Mouse (Mus musculus) layer of hippocampus, adult 8-10 months (tissue): ENCODE measurements around the gene Dcaf15. TPM values are rescaled to one million over a fixed set of nuclear protein-coding genes. Genes with fewer than 3 reads are reported as not detected.

ENCODE experiments used
- DNase-seq, 2 experiments: peaks; one replicate each; pipeline ENCODE4 v3.0.0; 2022; ENCODE audit warnings: low spot score in 2 of 2
- microRNA-seq, 2 experiments: library from miRNA; unstranded; fragments of <30 nt; microRNA quantifications; one replicate each; pipeline ENCODE4 v1.2.0; 2022
- total RNA-seq, 4 experiments: library from RNA; stranded (reverse); gene quantifications; 2 replicates each; pipeline ENCODE4 v1.2.4; 2022

Dcaf15 gene
- total RNA-seq, 4 experiments from 2014 or later = 18.9 to 21.6 (median 19.3) TPM

GRCm38 (mm10) chr8:84067047-84067573 lies 37.5 kb downstream of the Dcaf15 start:
- peak; percentile 89 to 95 for DNase-seq

GRCm38 (mm10) chr8:84066291-84066930 lies 38.2 kb downstream of the Dcaf15 start, which contains the start of gene Rfx1:
TSS of gene Rfx1 (plus strand) at chr8:84066834.
- DNase-seq = peak; percentile 100

- no peak for DNase-seq
Observed at GRCm38 (mm10) chr8:84065457-84066072, 39.0 kb downstream of the Dcaf15 start.

- no peak for DNase-seq
Observed at GRCm38 (mm10) chr8:84065037-84065436, 39.5 kb downstream of the Dcaf15 start, which contains the start of gene Gm10643. TSS of gene Gm10643 (minus strand) at chr8:84065137.

GRCm38 (mm10) chr8:84063861-84064610 lies 40.5 kb downstream of the Dcaf15 start:
- DNase-seq = no peak

GRCm38 (mm10) chr8:84060245-84060644 lies 44.3 kb downstream of the Dcaf15 start:
- DNase-seq = no peak

GRCm38 (mm10) chr8:84059226-84059625 lies 45.3 kb downstream of the Dcaf15 start:
- no peak for DNase-seq

GRCm38 (mm10) chr8:84057827-84058226 lies 46.7 kb downstream of the Dcaf15 start:
- no peak for DNase-seq

- DNase-seq = no peak
Observed at GRCm38 (mm10) chr8:84053229-84053628, 51.3 kb downstream of the Dcaf15 start.

GRCm38 (mm10) chr8:84052746-84053145 lies 51.8 kb downstream of the Dcaf15 start:
- no peak for DNase-seq

GRCm38 (mm10) chr8:84048171-84048570 lies 56.4 kb downstream of the Dcaf15 start:
- no peak for DNase-seq

Small RNAs within 50 kb of the gene (microRNA-seq; reads per million reads assigned to microRNA genes)
- 0 reads per million in 2 experiments for gene Mir709

Other genes with a start within 250 kb of the Dcaf15 start
- gene Adgrl1, start 204.7 kb downstream of the Dcaf15 start, total RNA-seq = 100 to 1,000 TPM; 287 to 307 (median 299) TPM
- gene Gm10644, start 149.6 kb downstream of the Dcaf15 start, total RNA-seq = 1 to 10 TPM in 1 of 4 experiments, under 1 TPM in 3; 0.22 to 1.1 (median 0.66) TPM
- 1 to 10 TPM in 1 of 4 experiments, under 1 TPM in 3; 0.63 to 1.1 (median 0.75) TPM for gene Asf1b, start 149.3 kb downstream of the Dcaf15 start, total RNA-seq
- 100 to 1,000 TPM; 246 to 260 (median 252) TPM for gene Prkaca, start 131.8 kb downstream of the Dcaf15 start, total RNA-seq
- gene Samd1, start 107.1 kb downstream of the Dcaf15 start, total RNA-seq = 10 to 100 TPM; 37.6 to 42.8 (median 40.0) TPM
- under 1 TPM in 1 of 4 experiments, not detected in 3; 0.39 TPM for gene 1700067K01Rik, start 103.3 kb downstream of the Dcaf15 start, total RNA-seq
- gene 2210011C24Rik, start 92.6 kb downstream of the Dcaf15 start, total RNA-seq = 1 to 10 TPM; 1.0 to 2.3 (median 1.5) TPM
- 1 to 10 TPM; 3.3 to 5.0 (median 4.2) TPM for gene Palm3, start 83.3 kb downstream of the Dcaf15 start, total RNA-seq
- gene Il27ra, start 62.2 kb downstream of the Dcaf15 start, total RNA-seq = 1 to 10 TPM; 1.5 to 2.7 (median 1.8) TPM
- gene Rln3, start 59.8 kb downstream of the Dcaf15 start, total RNA-seq = not detected
- 1 to 10 TPM; 3.4 to 7.1 (median 5.4) TPM for gene Gm10643, start 39.6 kb downstream of the Dcaf15 start, total RNA-seq
- gene Rfx1, start 37.9 kb downstream of the Dcaf15 start, total RNA-seq = 10 to 100 TPM; 24.6 to 34.1 (median 28.3) TPM
- not detected for gene Podnl1, start 21.2 kb upstream of the Dcaf15 start, total RNA-seq
- 10 to 100 TPM; 54.1 to 61.7 (median 57.8) TPM for gene Cc2d1a, start 43.2 kb upstream of the Dcaf15 start, total RNA-seq
- gene 4930432K21Rik, start 43.3 kb upstream of the Dcaf15 start, total RNA-seq = 1 to 10 TPM; 2.1 to 3.5 (median 2.6) TPM
- 1 to 10 TPM; 1.0 to 3.7 (median 2.8) TPM for gene Nanos3, start 80.4 kb upstream of the Dcaf15 start, total RNA-seq
- 10 to 100 TPM; 15.1 to 17.6 (median 16.6) TPM for gene Zswim4, start 132.3 kb upstream of the Dcaf15 start, total RNA-seq
- gene D8Ertd738e, start 145.0 kb upstream of the Dcaf15 start, total RNA-seq = 100 to 1,000 TPM in 2 of 4 experiments, 10 to 100 TPM in 2; 94.5 to 137 (median 106) TPM
- 10 to 100 TPM; 17.8 to 25.8 (median 20.0) TPM for gene Mri1, start 152.6 kb upstream of the Dcaf15 start, total RNA-seq
- gene Ccdc130, start 165.6 kb upstream of the Dcaf15 start, total RNA-seq = 10 to 100 TPM; 22.7 to 30.9 (median 27.0) TPM